Mouse (Mus musculus) hindbrain, embryonic 12.5 days (tissue): ENCODE results near the gene Fbxo4. TPM values are rescaled to one million over a fixed set of nuclear protein-coding genes. Genes with fewer than 3 reads are reported as not detected.

ENCODE experiments used
- ATAC-seq: fragments of 200-750 bp; cut with Nextera tagmentation; 2 replicates; pipeline ENCODE4 v1.8.0; 2017; ENCODE audit warnings: moderate TSS enrichment; ENCODE audit not compliant: low FRiP score
- H3K27ac ChIP-seq: fragments of 300-500 bp; sonication (generic); 2 replicates; pipeline ENCODE4 v1.5.1; 2016; ENCODE audit warnings: mild to moderate bottlenecking
- H3K27me3 ChIP-seq: fragments of 300-500 bp; sonication (generic); 2 replicates; pipeline ENCODE4 v1.6.1; 2016; ENCODE audit warnings: mild to moderate bottlenecking
- H3K36me3 ChIP-seq: fragments of 300-500 bp; sonication (generic); 2 replicates; pipeline ENCODE4 v1.6.1; 2016; ENCODE audit warnings: mild to moderate bottlenecking
- H3K4me1 ChIP-seq: fragments of 300-500 bp; sonication (generic); 2 replicates; pipeline ENCODE4 v1.6.1; 2016
- H3K4me2 ChIP-seq: fragments of 300-500 bp; sonication (generic); replicated peaks from 2 replicates; pipeline ENCODE4 v1.6.1; 2016; ENCODE audit warnings: mild to moderate bottlenecking
- H3K4me3 ChIP-seq: fragments of 300-500 bp; sonication (generic); 2 replicates; pipeline ENCODE4 v1.5.1; 2016; ENCODE audit warnings: mild to moderate bottlenecking
- H3K9ac ChIP-seq: fragments of 300-500 bp; sonication (generic); 2 replicates; pipeline ENCODE4 v1.6.1; 2016; ENCODE audit warnings: mild to moderate bottlenecking, moderate library complexity
- H3K9me3 ChIP-seq: fragments of 300-500 bp; sonication (generic); replicated peaks from 2 replicates; pipeline ENCODE4 v1.6.1; 2016; ENCODE audit warnings: mild to moderate bottlenecking
- WGBS: fragments of 180-500 bp; shearing (Covaris S2); methylation state at CpG from one replicate; pipeline ENCODE4 v1.1.7; 2016; 5-methylcytosine and 5-hydroxymethylcytosine counted together
- polyA plus RNA-seq: library from polyadenylated mRNA; unstranded; fragments of >200 nt; fragmentation: Nextera tagmentation; extraction: Ambion mirVana; gene quantifications from 2 replicates; pipeline ENCODE4 v1.2.1, GENCODE M21; 2016

The Fbxo4 gene
- polyA plus RNA-seq, 1 experiment from 2014 or later = 9.8 TPM

GRCm38 (mm10) chr15:3969743-3970142 lies 9.6 kb downstream of the Fbxo4 start:
- Histone ChIP-seq H3K4me3 (no peak overlapping the region), H3K27me3 (no peaks in the 10 kb centered on the region), H3K9ac (no peak overlapping the region), H3K9me3 (no peaks in the 10 kb centered on the region), H3K4me2 (no peak overlapping the region), H3K36me3 (no peaks in the 10 kb centered on the region), H3K4me1 (no peaks in the 10 kb centered on the region), H3K27ac (no peak overlapping the region)
- ATAC-seq = no peak
- WGBS = 93% methylated on average over 14 of the region's 14 CpGs

DNA sequence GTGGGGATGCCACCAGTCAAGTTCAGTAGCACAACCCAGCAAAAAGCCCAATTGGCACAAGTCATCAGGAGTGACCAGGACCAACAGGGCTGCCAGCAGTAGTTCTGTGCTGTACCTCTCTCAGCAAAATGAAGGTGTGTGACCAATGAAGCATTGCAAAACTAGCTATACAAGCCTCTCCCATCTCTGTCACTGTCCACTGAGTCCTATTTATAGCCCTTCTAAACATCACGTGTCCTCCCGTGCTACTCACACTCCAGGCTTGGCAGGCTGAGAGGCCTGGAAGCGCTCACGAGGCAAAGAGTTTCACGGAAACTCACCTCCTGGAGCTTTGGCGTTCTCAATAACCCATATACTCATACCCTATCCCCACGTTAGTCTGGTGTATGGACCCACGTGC lies 17.1 kb downstream of the Fbxo4 start:
- WGBS = 82% methylated on average over 8 of the region's 8 CpGs
- no peaks in the 10 kb centered on the region for H3K27me3 ChIP-seq

DNA sequence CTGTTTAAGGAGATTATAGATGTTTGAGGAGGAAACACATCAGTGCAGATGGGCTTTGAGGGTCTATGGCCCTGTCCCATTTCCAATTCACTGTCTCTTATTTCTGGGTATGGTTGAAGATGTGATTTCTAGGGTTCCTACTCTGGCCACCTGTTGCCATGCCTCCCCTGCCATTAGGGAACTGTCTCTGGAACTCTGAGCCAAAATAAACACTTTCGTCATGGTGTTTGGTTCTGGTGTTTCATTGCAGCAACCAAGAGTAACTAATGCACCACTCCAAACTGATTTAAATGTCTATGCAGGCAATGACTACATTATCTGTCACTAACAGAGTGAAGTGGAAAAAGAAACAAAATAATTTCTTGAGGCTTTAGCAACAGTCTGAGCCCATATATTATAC lies 19.3 kb downstream of the Fbxo4 start:
- Histone ChIP-seq H3K4me3 (no peak overlapping the region), H3K9ac (no peak overlapping the region), H3K36me3 (no peaks in the 10 kb centered on the region), H3K27ac (no peak overlapping the region), H3K27me3 (no peaks in the 10 kb centered on the region), H3K9me3 (no peaks in the 10 kb centered on the region), H3K4me1 (no peaks in the 10 kb centered on the region), H3K4me2 (no peak overlapping the region)
- 61% methylated on average over 1 of the region's 1 CpGs for WGBS
- no peak for ATAC-seq

More for the DNA sequence above, 17.1 kb downstream of the Fbxo4 start:
- Histone ChIP-seq H3K9me3 (no peaks in the 10 kb centered on the region), H3K27ac (no peak overlapping the region), H3K9ac (no peak overlapping the region), H3K4me2 (no peak overlapping the region), H3K4me3 (no peak overlapping the region), H3K36me3 (no peaks in the 10 kb centered on the region), H3K4me1 (no peaks in the 10 kb centered on the region)
- ATAC-seq = no peak

DNA sequence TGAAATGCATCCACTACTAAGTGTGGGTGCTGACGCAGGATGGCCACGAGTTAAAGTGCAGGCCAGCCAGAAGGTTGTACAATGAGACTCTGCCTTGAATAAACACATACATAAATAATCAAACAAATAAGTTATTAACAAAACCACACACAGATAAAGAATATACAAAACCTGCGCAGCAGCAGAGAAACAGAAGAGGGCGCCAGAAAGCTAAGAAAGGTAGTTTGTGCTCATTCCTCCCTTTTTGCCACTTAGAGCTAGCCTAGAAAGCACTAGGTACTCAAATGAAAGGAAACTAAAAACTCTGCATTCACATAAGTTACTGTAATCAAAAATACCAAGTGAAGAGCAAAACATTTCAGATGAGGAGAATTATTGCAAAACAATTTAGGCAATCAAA lies 21.4 kb downstream of the Fbxo4 start:
- no peaks in the 10 kb centered on the region for H3K27me3 ChIP-seq
- ATAC-seq = no peak
- H3K4me1 ChIP-seq = no peaks in the 10 kb centered on the region
- no peak overlapping the region for H3K9ac ChIP-seq
- 27% methylated on average over 4 of the region's 4 CpGs for WGBS
- H3K27ac ChIP-seq = no peak overlapping the region
- no peaks in the 10 kb centered on the region for H3K9me3 ChIP-seq
- no peak overlapping the region for H3K4me2 ChIP-seq
- no peaks in the 10 kb centered on the region for H3K36me3 ChIP-seq
- no peak overlapping the region for H3K4me3 ChIP-seq

GRCm38 (mm10) chr15:3954971-3955370 lies 24.4 kb downstream of the Fbxo4 start:
- WGBS = 79% methylated on average over 2 of the region's 2 CpGs
- Histone ChIP-seq H3K27me3 (no peaks in the 10 kb centered on the region), H3K4me3 (no peak overlapping the region), H3K4me1 (no peaks in the 10 kb centered on the region), H3K9ac (no peak overlapping the region), H3K4me2 (no peak overlapping the region), H3K36me3 (no peaks in the 10 kb centered on the region), H3K27ac (no peak overlapping the region), H3K9me3 (no peaks in the 10 kb centered on the region)
- ATAC-seq = no peak

GRCm38 (mm10) chr15:3938132-3938531 lies 41.2 kb downstream of the Fbxo4 start:
- Histone ChIP-seq H3K4me1 (no peaks in the 10 kb centered on the region), H3K27ac (no peak overlapping the region), H3K36me3 (no peaks in the 10 kb centered on the region), H3K4me3 (no peak overlapping the region), H3K9me3 (no peaks in the 10 kb centered on the region), H3K4me2 (no peak overlapping the region), H3K27me3 (no peaks in the 10 kb centered on the region), H3K9ac (no peak overlapping the region)
- WGBS = 88% methylated on average over 2 of the region's 2 CpGs
- ATAC-seq = no peak

DNA sequence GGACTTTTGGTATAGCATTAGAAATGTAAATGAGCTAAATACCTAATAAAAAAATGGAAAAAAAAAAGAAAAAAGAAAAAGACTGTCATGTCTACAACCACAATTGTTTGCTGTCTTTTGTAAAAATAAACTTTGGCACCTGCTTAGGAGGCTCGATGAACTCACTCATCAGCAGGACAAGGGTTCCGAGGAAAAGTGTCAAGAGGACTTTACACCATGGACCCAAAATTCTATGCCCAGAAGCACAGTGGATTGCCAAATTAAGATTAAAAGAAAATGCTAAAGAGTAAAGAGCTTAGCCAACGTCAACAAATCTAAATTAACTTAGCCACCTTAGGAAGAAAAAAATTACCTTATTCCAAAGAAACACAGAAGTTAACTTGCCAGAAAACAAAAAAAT lies 43.3 kb downstream of the Fbxo4 start:
- Histone ChIP-seq H3K9ac (no peak overlapping the region), H3K4me3 (no peak overlapping the region), H3K27me3 (no peaks in the 10 kb centered on the region), H3K9me3 (no peaks in the 10 kb centered on the region), H3K27ac (no peak overlapping the region), H3K4me1 (no peaks in the 10 kb centered on the region), H3K4me2 (no peak overlapping the region), H3K36me3 (no peaks in the 10 kb centered on the region)
- no peak for ATAC-seq
- WGBS = 92% methylated on average over 3 of the region's 3 CpGs

DNA sequence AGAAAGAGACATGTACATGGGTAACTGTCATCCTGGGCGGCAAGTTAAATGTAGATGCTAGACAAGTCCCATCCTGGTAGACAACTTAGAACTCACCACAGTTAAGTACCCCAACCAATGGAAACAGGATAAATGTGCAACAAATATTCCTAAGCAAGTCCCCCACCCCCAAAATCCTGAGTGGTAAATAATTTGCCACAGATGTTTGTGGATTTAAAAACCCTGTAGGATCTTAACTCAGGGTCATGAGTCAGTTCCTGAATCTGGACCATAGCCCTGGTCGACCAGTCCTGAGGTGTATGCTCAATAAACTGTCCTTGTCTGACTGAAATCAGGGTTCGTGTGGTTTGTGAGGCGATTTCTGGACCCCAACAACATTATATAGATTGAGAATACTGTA lies 45.9 kb downstream of the Fbxo4 start:
- 78% methylated on average over 4 of the region's 4 CpGs for WGBS
- ATAC-seq = no peak

GRCm38 (mm10) chr15:3931931-3932330 lies 47.4 kb downstream of the Fbxo4 start:
- H3K9ac ChIP-seq = no peak overlapping the region
- no peak overlapping the region for H3K4me2 ChIP-seq
- H3K27me3 ChIP-seq = no peaks in the 10 kb centered on the region
- no peak overlapping the region for H3K27ac ChIP-seq
- ATAC-seq = no peak
- 90% methylated on average over 1 of the region's 1 CpGs for WGBS
- no peaks in the 10 kb centered on the region for H3K4me1 ChIP-seq
- no peak overlapping the region for H3K4me3 ChIP-seq
- H3K36me3 ChIP-seq = no peaks in the 10 kb centered on the region
- no peaks in the 10 kb centered on the region for H3K9me3 ChIP-seq

More for the DNA sequence above, 45.9 kb downstream of the Fbxo4 start:
- no peaks in the 10 kb centered on the region for H3K4me1 ChIP-seq
- no peaks in the 10 kb centered on the region for H3K9me3 ChIP-seq
- H3K4me3 ChIP-seq = no peak overlapping the region
- no peak overlapping the region for H3K27ac ChIP-seq
- no peak overlapping the region for H3K4me2 ChIP-seq
- H3K36me3 ChIP-seq = no peaks in the 10 kb centered on the region
- no peaks in the 10 kb centered on the region for H3K27me3 ChIP-seq
- no peak overlapping the region for H3K9ac ChIP-seq

Other genes with a start within 250 kb of the Fbxo4 start
- 57.2 and 61.6 TPM in 2 replicates for gene AW549877, start 16.2 kb upstream of the Fbxo4 start, polyA plus RNA-seq
- 200 and 208 TPM in 2 replicates for gene Oxct1, start 46.8 kb upstream of the Fbxo4 start, polyA plus RNA-seq